Mouse (Mus musculus) embryonic fibroblast, embryonic 13.5 days (primary cell): ENCODE results near the gene Drap1.

Experiments used
- CTCF ChIP-seq: IDR thresholded peaks from 2 replicates; pipeline ENCODE4 v1.5.1; 2011; ENCODE audit warnings: mild to moderate bottlenecking, control low read depth, low read length, moderate library complexity, borderline replicate concordance; ENCODE audit not compliant: insufficient read depth
- POLR2A ChIP-seq: IDR thresholded peaks from 2 replicates; pipeline ENCODE4 v1.6.1; 2011; ENCODE audit warnings: low read depth, mild to moderate bottlenecking, control low read depth, low read length, moderate library complexity

- no peak for TF ChIP-seq CTCF
- peak; percentile 36; the same call in 1 of the 2 replicates for TF ChIP-seq POLR2A
These were observed 8.4 kb upstream of the Drap1 start for GRCm38 (mm10) chr19:5432992-5433852.
